Mouse (Mus musculus) neural tube, embryonic 14.5 days (tissue): ENCODE data around the gene Smc2. TPM values are rescaled to one million over a fixed set of nuclear protein-coding genes. Genes with fewer than 3 reads are reported as not detected.
"Not testable (repeated sequence)": the region's sequence is repeated elsewhere in the genome, so short reads cannot be mapped to it uniquely, and the experiment has no call there.

Source experiments
- ATAC-seq: fragments of 200-750 bp; cut with Nextera tagmentation; 2 replicates; pipeline ENCODE4 v1.8.0; 2017; ENCODE audit warnings: low read depth, mild to moderate bottlenecking, moderate TSS enrichment, moderate library complexity
- H3K27ac ChIP-seq: fragments of 300-500 bp; sonication (generic); 2 replicates; pipeline ENCODE4 v1.5.1; 2014; ENCODE audit warnings: low read depth, mild to moderate bottlenecking, control low read depth, low read length, moderate library complexity, mixed read lengths
- H3K27me3 ChIP-seq: fragments of 300-500 bp; sonication (generic); 2 replicates; pipeline ENCODE4 v1.6.1; 2014; ENCODE audit warnings: low read length; ENCODE audit not compliant: control insufficient read depth, insufficient read depth
- H3K36me3 ChIP-seq: fragments of 300-500 bp; sonication (generic); 2 replicates; pipeline ENCODE4 v1.6.1; 2014; ENCODE audit warnings: low read length, mixed read lengths; ENCODE audit not compliant: control insufficient read depth, insufficient read depth
- H3K4me1 ChIP-seq: fragments of 300-500 bp; sonication (generic); 2 replicates; pipeline ENCODE4 v1.6.1; 2014; ENCODE audit warnings: low read length; ENCODE audit not compliant: control insufficient read depth, insufficient read depth
- H3K4me2 ChIP-seq: fragments of 300-500 bp; sonication (generic); 2 replicates; pipeline ENCODE4 v1.6.1; 2014; ENCODE audit warnings: mild to moderate bottlenecking, low read depth, low read length, control low read depth
- H3K4me3 ChIP-seq: fragments of 300-500 bp; sonication (generic); 2 replicates; pipeline ENCODE4 v1.5.1; 2014; ENCODE audit warnings: low read depth, low read length, control low read depth, mixed read lengths
- H3K9ac ChIP-seq: fragments of 300-500 bp; sonication (generic); replicated peaks from 2 replicates; pipeline ENCODE4 v1.6.1; 2014; ENCODE audit warnings: low read depth, mild to moderate bottlenecking, control low read depth, low read length, mixed read lengths
- H3K9me3 ChIP-seq: fragments of 300-500 bp; sonication (generic); 2 replicates; pipeline ENCODE4 v1.6.1; 2016; ENCODE audit warnings: low read length; ENCODE audit not compliant: control insufficient read depth
- WGBS: fragments of 180-500 bp; shearing (Covaris S2); extraction: QIAGEN DNeasy Blood & Tissue Kit; methylation state at CpG from one replicate; pipeline ENCODE4 v1.1.7; 2014; 5-methylcytosine and 5-hydroxymethylcytosine counted together
- polyA plus RNA-seq: library from polyadenylated mRNA; unstranded; fragments of >200 nt; fragmentation: Nextera tagmentation; extraction: Ambion mirVana; gene quantifications from 2 replicates; pipeline ENCODE4 v1.2.1, GENCODE M21; 2014

Gene Smc2
- polyA plus RNA-seq, 1 experiment from 2014 or later, result 34.6 TPM

DNA sequence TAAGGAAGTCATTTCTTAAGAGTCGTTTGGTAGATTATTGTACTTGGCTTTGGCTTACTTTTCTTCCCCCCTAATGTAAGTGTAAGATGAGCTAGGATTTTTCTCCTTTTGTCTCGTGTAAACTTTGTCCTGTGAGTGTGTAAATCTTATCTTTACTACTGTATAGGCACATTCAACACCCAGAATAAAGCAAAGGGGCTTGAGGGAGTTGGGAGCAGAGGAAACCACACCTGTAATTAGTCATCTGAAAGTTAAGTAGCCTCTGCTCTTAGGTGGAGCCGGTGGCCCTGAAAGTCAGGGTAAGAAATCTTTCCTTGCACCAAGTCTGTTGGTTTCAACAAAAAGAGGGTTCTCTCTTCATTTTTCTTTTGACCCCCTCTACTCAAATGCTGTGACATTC, 34.4 kb downstream of the Smc2 start:
- Histone ChIP-seq H3K27ac (no peak overlapping the region), H3K4me3 (no peak overlapping the region), H3K27me3 (no peaks in the 10 kb centered on the region), H3K9me3 (no peaks in the 10 kb centered on the region), H3K4me2 (no peak overlapping the region), H3K36me3 (no peaks in the 10 kb centered on the region), H3K4me1 (no peaks in the 10 kb centered on the region), H3K9ac (no peak overlapping the region)
- ATAC-seq, result no peak
- 92% methylated on average over 3 of the region's 3 CpGs for WGBS

DNA sequence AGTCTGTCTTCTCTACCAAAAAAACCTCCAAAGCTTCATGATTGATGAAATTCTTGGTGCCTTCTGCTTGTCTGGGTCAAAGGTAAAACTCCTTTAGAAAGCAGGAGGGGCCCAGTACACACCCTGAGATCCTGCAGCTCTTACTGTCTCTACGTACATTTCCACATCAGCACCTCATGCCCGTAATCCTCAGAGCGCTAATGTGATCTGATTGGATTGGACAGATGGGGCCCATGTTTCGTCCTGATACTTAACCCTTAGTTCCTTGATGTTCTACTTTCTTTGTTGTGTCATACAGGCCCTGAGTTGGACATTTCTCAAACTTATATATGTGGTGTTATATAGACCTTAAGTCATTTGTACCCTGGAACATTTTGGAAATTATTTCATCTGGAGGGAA, 48.4 kb downstream of the Smc2 start:
- Histone ChIP-seq H3K9me3 (no peaks in the 10 kb centered on the region), H3K4me1 (no peaks in the 10 kb centered on the region), H3K36me3 (no peaks in the 10 kb centered on the region), H3K27me3 (no peaks in the 10 kb centered on the region), H3K9ac (no peak overlapping the region), H3K4me2 (no peak overlapping the region), H3K4me3 (no peak overlapping the region), H3K27ac (no peak overlapping the region)
- 90% methylated on average over 4 of the region's 4 CpGs for WGBS
- no peak for ATAC-seq

DNA sequence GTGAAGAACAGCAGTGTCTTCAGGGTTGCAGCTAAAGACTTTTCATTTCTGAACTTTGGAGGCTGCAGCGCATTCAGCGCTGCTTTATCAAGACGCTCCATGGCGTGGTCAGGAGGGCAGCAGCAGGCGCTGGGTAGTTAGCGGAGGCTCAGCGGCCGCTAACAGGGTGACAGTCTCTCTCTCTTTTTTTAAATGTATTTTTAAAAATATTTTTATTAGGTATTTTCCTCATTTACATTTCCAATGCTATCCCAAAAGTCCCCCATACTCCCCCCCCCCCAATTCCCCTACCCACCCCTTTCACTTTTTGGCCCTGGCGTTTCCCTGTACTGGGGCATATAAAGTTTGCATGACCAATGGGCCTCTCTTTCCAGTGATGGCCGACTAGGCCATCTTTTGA, 58.1 kb downstream of the Smc2 start, which contains the start of gene Vma21-ps:
Vma21-ps (minus strand) TSS at position 101 of the 400 bp plus-strand sequence.
- not testable (repeated sequence) for H3K36me3 ChIP-seq, H3K4me1 ChIP-seq, H3K4me3 ChIP-seq, H3K4me2 ChIP-seq, H3K9ac ChIP-seq, H3K27ac ChIP-seq, H3K9me3 ChIP-seq, ATAC-seq, H3K27me3 ChIP-seq
- 94% methylated on average over 10 of the region's 10 CpGs for WGBS

DNA sequence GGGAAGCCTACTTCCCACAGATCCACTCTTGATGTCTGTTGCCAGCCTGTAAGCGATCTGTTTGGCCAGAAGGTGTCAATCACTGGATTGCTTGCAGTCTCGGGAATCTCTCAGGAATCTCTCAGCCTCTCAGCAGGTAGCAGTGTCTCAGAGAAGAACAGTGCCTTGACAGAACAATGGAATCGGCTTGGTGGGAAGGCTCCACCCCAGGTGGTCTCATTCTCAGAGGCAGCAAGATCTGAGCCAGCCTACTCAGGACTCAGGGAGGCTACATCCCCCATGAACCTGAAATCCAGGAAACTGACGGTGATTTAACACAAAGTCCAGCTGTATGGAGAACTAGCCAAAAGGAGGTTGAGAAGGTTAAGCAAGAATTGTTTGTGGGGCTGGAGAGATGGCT, 78.5 kb downstream of the Smc2 start:
- Histone ChIP-seq H3K4me1 (no peaks in the 10 kb centered on the region), H3K27me3 (no peaks in the 10 kb centered on the region), H3K27ac (no peak overlapping the region), H3K36me3 (no peaks in the 10 kb centered on the region), H3K4me3 (no peak overlapping the region), H3K9me3 (no peaks in the 10 kb centered on the region), H3K9ac (no peak overlapping the region), H3K4me2 (no peak overlapping the region)
- ATAC-seq, result no peak
- WGBS, result 6% methylated on average over 4 of the region's 4 CpGs

DNA sequence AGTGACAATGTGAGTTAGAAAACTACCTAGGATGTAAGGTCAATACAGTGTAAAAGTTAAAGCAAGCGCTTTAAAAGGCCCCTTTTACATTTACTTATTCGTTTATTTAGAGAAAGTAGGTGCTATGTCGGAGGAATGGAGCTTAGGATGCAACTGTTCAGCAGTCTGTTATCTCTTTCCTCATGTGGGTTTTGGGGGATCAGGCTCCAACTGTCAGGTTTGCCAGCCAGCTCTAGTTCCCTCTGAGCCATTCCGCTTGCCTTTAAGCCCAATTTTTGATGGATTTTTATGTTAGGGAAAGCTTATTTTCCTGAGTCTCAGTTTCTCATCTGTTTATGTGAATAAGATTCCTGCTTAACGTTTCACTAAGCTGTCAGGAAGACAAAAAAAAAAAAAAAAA, 80.3 kb downstream of the Smc2 start:
- Histone ChIP-seq H3K27ac (no peak overlapping the region), H3K4me1 (no peaks in the 10 kb centered on the region), H3K4me3 (no peak overlapping the region), H3K9ac (no peak overlapping the region), H3K9me3 (no peaks in the 10 kb centered on the region), H3K36me3 (no peaks in the 10 kb centered on the region), H3K27me3 (no peaks in the 10 kb centered on the region), H3K4me2 (no peak overlapping the region)
- WGBS, result 89% methylated on average over 5 of the region's 5 CpGs
- no peak for ATAC-seq

DNA sequence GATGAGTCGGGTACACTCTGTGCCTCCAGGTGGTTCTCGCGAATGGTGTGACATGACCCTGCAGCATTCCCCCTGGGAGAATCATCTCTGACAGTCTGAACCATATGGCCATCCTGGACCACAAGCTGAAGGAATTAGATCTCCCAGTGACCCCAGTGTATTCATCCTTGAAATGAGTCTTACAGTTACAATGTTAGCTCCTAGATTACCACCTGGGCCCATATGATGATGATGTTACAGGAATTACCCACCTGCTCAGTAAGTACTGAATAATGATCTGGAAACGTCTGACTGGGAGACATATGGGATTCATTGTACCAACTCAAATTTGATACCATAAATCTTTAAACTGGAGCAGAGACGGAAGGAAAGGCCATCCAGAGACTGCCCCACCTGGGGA, 87.4 kb downstream of the Smc2 start:
- no peak for ATAC-seq
- Histone ChIP-seq H3K27me3 (no peaks in the 10 kb centered on the region), H3K9ac (no peak overlapping the region), H3K4me3 (no peak overlapping the region), H3K4me2 (no peak overlapping the region), H3K4me1 (no peaks in the 10 kb centered on the region), H3K27ac (no peak overlapping the region), H3K9me3 (no peaks in the 10 kb centered on the region), H3K36me3 (no peaks in the 10 kb centered on the region)
- 48% methylated on average over 5 of the region's 5 CpGs for WGBS

DNA sequence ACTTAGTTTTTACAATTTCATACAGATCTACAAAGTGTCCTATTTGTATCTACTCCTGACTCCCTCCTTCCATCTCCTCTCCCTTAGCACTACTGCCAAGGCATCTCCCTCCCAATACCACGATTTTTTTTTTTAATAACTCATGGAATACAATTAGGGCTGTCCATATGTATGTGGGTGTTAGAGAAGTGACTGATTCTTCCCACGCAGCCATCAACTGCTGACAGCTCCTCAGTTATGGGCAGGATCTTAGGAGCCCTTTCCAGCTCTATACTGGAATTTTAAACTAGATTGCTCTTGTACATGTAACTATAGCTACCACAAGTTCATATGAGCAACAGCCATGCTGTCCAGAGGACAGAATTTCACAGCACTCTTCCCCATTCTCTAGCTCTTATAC, 91.6 kb downstream of the Smc2 start:
- Histone ChIP-seq H3K4me1 (no peaks in the 10 kb centered on the region), H3K36me3 (no peaks in the 10 kb centered on the region), H3K4me2 (no peak overlapping the region), H3K9ac (no peak overlapping the region), H3K27ac (no peak overlapping the region), H3K27me3 (no peaks in the 10 kb centered on the region), H3K4me3 (no peak overlapping the region), H3K9me3 (no peaks in the 10 kb centered on the region)
- no peak for ATAC-seq
- WGBS, result 78% methylated on average over 2 of the region's 2 CpGs

Other genes with a start within 250 kb of the Smc2 start
- not detected in 2 replicates for gene Vma21-ps, start 58.0 kb downstream of the Smc2 start, polyA plus RNA-seq
- gene Toporsl, start 157.0 kb downstream of the Smc2 start, polyA plus RNA-seq, result not detected in 2 replicates